Mouse (Mus musculus) granulocyte monocyte progenitor cell, adult 5-6 weeks (primary cell): Measurements from ENCODE around the gene Clec2g. TPM values are rescaled to one million over a fixed set of nuclear protein-coding genes. Genes with fewer than 3 reads are reported as not detected.
"Not testable (repeated sequence)": the region's sequence is repeated elsewhere in the genome, so short reads cannot be mapped to it uniquely, and the experiment has no call there.

Source experiments
- ATAC-seq: replicated peaks from 2 replicates; pipeline ENCODE4 v1.8.0; 2016; ENCODE audit warnings: mild to moderate bottlenecking, moderate TSS enrichment, inconsistent platforms; ENCODE audit not compliant: poor library complexity, severe bottlenecking
- total RNA-seq, 2 experiments: library from RNA; stranded (forward) in 1 of 2; stranded (reverse) in 1 of 2; fragments of 200-712, 200-1000 nt in 1 of 2; fragments of >200 nt in 1 of 2; fragmentation: Nextera tagmentation in 1 of 2; gene quantifications; 2 replicates each; pipeline ENCODE4 v1.2.3; 2014 to 2017

Clec2g gene
- total RNA-seq, 2 experiments from 2014 or later = not detected

GRCm38 (mm10) chr6:129009846-129010504, 75.8 kb downstream of the Clec2g start:
- ATAC-seq = not testable (repeated sequence)

DNA sequence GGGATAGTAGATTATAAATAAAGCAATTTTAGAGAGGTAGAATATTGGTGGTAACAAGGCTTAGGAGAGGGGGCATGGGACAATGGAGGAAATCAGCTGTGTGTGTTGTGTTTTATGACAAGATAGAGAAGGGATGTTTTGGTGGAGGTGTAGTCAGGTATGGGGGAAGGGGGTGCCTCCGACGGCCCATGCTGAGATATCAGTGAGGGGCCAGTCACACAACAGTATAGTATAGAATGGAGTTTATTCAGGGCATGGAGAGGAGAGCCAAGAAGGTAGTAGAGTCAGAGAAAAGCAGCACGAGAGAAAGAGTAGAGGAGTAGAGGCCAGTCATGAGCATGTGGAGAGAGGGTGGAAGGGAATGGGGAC, 76.3 kb downstream of the Clec2g start:
- ATAC-seq = no peak

DNA sequence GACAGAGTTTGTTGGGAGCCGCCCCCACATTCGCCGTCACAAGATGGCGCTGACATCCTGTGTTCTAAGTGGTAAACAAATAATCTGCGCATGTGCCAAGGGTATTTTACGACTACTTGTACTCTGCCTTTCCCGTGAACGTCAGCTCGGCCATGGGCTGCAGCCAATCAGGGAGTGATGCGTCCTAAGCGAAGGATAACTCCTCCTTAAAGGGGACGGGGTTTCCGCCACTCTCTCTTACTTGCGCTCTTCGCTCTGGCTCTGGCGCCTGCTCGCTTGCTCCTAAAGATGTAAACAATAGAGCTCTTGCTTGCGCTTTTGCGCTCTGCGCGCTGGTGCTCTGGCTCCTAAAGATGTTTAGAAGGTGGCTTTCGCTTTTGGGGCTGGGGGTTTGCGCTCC, 77.8 kb downstream of the Clec2g start:
- not testable (repeated sequence) for ATAC-seq

DNA sequence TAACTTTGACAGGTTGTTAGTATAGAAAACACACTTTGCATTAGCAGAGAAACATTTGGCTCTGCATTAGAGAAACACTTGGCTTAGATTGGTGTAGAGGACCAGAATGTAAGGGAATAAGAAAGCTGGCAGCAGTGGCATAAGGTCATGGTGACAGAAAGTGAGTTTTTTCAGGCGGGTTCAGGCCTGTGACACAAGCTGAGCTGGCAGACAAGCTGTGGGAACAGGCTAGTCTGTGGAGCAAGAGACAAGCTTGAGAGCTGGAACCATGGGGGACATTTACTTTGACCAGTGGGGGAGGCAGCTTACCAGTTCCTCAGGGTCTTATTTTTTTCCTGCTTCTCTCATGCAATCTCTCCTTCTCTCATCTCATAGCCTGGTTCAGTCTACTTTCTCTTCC, 78.8 kb downstream of the Clec2g start:
- ATAC-seq = peak; percentile 69

DNA sequence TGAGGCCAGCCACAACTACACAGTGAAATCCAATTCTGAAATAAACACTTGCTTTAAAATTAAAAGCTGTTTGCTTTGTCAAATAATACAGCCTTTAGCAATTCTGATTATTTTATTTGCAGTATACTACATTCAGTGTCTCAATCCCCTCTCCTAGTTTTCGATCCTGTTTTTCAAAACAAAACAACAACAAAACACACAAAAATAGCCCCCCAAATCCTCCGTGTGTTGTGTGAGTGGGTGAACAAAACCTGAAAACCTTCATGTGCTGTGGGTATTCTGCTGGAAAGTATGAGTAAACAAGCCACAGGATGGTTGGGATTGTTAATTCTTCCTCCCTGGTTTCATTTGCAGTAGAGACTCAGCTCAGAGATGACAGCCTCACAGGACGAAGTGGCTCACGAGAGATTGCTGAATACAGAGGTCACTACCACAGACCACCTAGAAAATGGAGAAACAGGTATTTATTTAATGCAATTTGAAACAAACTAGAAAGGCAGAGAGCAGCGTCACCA, 79.6 kb downstream of the Clec2g start:
- peak; percentile 47 for ATAC-seq

DNA sequence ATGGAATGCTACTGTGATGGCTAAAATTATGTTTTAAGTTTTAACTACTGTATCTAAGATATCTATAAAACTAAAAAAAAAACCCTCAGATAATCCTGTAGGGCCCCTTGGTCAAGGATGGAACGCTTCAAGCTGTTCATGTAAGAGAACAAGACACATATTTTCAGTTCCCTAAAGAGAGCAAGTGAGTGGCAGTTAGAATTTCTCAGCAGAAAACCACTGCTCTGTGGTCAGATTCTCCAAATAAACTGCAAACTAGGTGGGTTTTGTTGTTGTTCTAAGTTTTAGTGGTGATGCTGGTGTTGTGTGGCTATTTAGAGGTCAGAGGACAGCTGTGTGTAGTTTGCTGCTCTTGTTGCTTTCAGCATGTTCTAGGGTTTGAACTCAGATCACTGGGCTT, 80.2 kb downstream of the Clec2g start:
- ATAC-seq = peak; percentile 89

DNA sequence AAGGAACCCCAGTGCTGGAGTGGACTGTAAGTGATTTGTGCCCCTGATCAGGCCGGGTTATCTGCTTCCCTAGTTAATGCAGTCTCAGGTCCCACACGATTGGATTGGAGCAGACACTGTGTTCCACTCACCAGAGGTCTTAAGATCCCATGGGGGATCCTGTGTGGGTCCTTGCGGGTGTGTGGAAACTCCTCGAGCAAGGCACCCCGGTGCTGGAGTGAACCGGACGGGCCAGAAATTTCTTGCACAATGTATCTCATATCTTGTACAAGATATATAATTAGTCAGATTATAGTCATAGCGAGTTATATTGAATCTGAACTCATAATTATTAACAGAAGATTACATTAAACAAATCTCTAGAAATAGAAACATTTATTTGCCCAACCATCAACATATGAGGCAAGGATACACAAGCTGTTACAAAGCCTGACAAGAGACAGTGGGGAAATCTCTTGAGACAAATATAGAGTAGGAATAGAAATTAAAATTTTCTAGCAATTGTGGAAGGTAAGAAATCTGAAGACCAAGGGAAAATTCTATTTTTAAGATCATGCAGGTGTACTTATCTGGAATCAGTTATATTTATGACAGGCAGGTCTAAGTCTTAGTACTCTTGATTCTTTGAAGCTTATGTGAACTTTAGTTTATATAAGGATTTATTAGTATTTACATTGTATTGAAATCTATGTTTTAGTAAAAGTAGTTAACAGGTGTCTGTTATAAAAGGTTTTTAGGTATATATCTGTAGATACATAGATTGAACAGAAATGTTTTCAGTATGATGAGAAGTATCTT, 93.5 kb downstream of the Clec2g start:
- ATAC-seq = no peak

GRCm38 (mm10) chr6:129030175-129030824, 96.1 kb downstream of the Clec2g start:
- ATAC-seq = peak; percentile 36

DNA sequence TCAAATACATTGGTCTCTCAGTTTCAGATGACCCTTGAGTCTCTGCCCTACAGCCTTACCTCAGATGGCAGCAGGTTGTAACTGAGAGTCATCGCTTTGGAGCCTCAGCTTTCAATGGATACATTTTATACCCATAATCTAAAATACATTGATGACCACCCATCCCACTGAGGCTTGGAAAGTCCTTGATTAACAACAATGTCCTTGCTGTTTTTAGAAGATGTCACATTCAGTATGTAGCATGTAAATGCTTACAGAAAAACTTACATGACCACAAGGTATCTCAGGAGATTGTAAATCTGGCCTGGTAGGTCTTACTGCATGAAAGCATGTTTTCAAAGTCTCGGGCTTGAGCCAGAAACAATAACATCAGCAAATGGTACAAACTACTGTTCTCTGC, 96.8 kb downstream of the Clec2g start:
- no peak for ATAC-seq

DNA sequence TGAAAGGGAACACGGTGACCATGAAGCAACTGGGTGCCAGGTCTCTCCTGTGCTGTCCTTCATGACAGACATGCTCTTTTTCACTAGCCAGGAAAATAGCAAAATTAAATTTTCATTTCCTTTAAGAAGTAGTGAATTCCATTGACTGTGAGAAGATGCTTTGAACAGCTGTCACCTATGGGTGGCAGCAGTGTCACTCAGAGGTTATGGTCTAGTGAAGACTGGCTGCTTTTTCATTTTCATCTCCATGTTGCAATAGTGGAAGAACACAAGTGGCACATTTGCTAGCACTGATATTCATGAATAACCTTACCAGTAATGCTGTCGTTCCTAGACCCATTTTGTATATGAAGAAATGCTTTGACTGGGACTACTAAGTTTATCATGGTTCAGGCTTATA, 99.2 kb downstream of the Clec2g start:
- peak; percentile 76 for ATAC-seq

Other genes with a start within 250 kb of the Clec2g start
- gene Klrb1, start 211.3 kb upstream of the Clec2g start, total RNA-seq (2014; fragmentation: Nextera tagmentation) = not detected in 2 replicates
- gene Klrb1, start 211.3 kb upstream of the Clec2g start, total RNA-seq (2017) = not detected in 2 replicates
- gene Klrb1c, start 145.2 kb upstream of the Clec2g start, total RNA-seq (2014; fragmentation: Nextera tagmentation) = not detected in 2 replicates
- 0.34 and 1.0 TPM in 2 replicates for gene Klrb1c, start 145.2 kb upstream of the Clec2g start, total RNA-seq (2017)
- gene Gm44511, start 108.1 kb upstream of the Clec2g start, total RNA-seq (2014; fragmentation: Nextera tagmentation) = not detected in 2 replicates
- not detected in 2 replicates for gene Gm44511, start 108.1 kb upstream of the Clec2g start, total RNA-seq (2017)
- gene Klrb1b, start 108.0 kb upstream of the Clec2g start, total RNA-seq (2014; fragmentation: Nextera tagmentation) = not detected in 2 replicates
- 0.09 TPM in 1 of 2 replicates, not detected in the other for gene Klrb1b, start 108.0 kb upstream of the Clec2g start, total RNA-seq (2017)
- 4.2 and 4.6 TPM in 2 replicates for gene Clec2i, start 46.8 kb upstream of the Clec2g start, total RNA-seq (2014; fragmentation: Nextera tagmentation)
- 9.5 and 14.1 TPM in 2 replicates for gene Clec2i, start 46.8 kb upstream of the Clec2g start, total RNA-seq (2017)
- gene BC035044, start 43.3 kb upstream of the Clec2g start, total RNA-seq (2014; fragmentation: Nextera tagmentation) = 231 and 260 TPM in 2 replicates
- 296 and 376 TPM in 2 replicates for gene BC035044, start 43.3 kb upstream of the Clec2g start, total RNA-seq (2017)
- gene Klrb1f, start 111.5 kb downstream of the Clec2g start, total RNA-seq (2014; fragmentation: Nextera tagmentation) = 35.0 and 39.6 TPM in 2 replicates
- gene Klrb1f, start 111.5 kb downstream of the Clec2g start, total RNA-seq (2017) = 27.7 and 43.2 TPM in 2 replicates
- gene Clec2e, start 166.5 kb downstream of the Clec2g start, total RNA-seq (2014; fragmentation: Nextera tagmentation) = not detected in 2 replicates
- gene Clec2e, start 166.5 kb downstream of the Clec2g start, total RNA-seq (2017) = not detected in 2 replicates
- gene Clec2d, start 246.2 kb downstream of the Clec2g start, total RNA-seq (2014; fragmentation: Nextera tagmentation) = 29.6 and 31.1 TPM in 2 replicates
- gene Clec2d, start 246.2 kb downstream of the Clec2g start, total RNA-seq (2017) = 83.5 and 99.8 TPM in 2 replicates